Mouse (Mus musculus) lung, embryonic 16.5 days (tissue): ENCODE data around the gene Serpina16. TPM values are rescaled to one million over a fixed set of nuclear protein-coding genes. Genes with fewer than 3 reads are reported as not detected.
A peak's percentile ranks its signal among the peaks of the same experiment; 100 is the strongest.
"Not testable (repeated sequence)": the region's sequence is repeated elsewhere in the genome, so short reads cannot be mapped to it uniquely, and the experiment has no call there.

Source experiments
- ATAC-seq: fragments of 200-750 bp; cut with Nextera tagmentation; 2 replicates; pipeline ENCODE4 v1.8.0; 2017; ENCODE audit warnings: low read depth, mild to moderate bottlenecking, moderate library complexity
- H3K27ac ChIP-seq: fragments of 300-500 bp; sonication (generic); 2 replicates; pipeline ENCODE4 v1.5.1; 2014; ENCODE audit warnings: mild to moderate bottlenecking, control low read depth, low read length
- H3K27me3 ChIP-seq: fragments of 300-500 bp; sonication (generic); 2 replicates; pipeline ENCODE4 v1.6.1; 2014; ENCODE audit warnings: low read depth, low read length, mixed read lengths; ENCODE audit not compliant: control insufficient read depth, insufficient read depth
- H3K36me3 ChIP-seq: fragments of 300-500 bp; sonication (generic); 2 replicates; pipeline ENCODE4 v1.6.1; 2014; ENCODE audit warnings: low read length; ENCODE audit not compliant: control insufficient read depth, insufficient read depth
- H3K4me1 ChIP-seq: fragments of 300-500 bp; sonication (generic); replicated peaks from 2 replicates; pipeline ENCODE4 v1.6.1; 2014; ENCODE audit warnings: low read length, mixed read lengths; ENCODE audit not compliant: control insufficient read depth, insufficient read depth
- H3K4me2 ChIP-seq: fragments of 300-500 bp; sonication (generic); 2 replicates; pipeline ENCODE4 v1.6.1; 2014; ENCODE audit warnings: low read depth, low read length, control low read depth
- H3K4me3 ChIP-seq: fragments of 300-500 bp; sonication (generic); 2 replicates; pipeline ENCODE4 v1.5.1; 2014; ENCODE audit warnings: mild to moderate bottlenecking, low read length, control low read depth
- H3K9ac ChIP-seq: fragments of 300-500 bp; sonication (generic); 2 replicates; pipeline ENCODE4 v1.6.1; 2014; ENCODE audit warnings: low read length, control low read depth
- H3K9me3 ChIP-seq: fragments of 300-500 bp; sonication (generic); 2 replicates; pipeline ENCODE4 v1.6.1; 2016; ENCODE audit warnings: low read length; ENCODE audit not compliant: control insufficient read depth
- WGBS: fragments of 180-500 bp; shearing (Covaris S2); extraction: QIAGEN DNeasy Blood & Tissue Kit; methylation state at CpG from one replicate; pipeline ENCODE4 v1.1.7; 2014; 5-methylcytosine and 5-hydroxymethylcytosine counted together
- polyA plus RNA-seq: library from polyadenylated mRNA; unstranded; fragments of >200 nt; fragmentation: Nextera tagmentation; extraction: Ambion mirVana; gene quantifications from 2 replicates; pipeline ENCODE4 v1.2.1, GENCODE M21; 2015

Gene Serpina16
- polyA plus RNA-seq, 1 experiment from 2014 or later = not detected

DNA sequence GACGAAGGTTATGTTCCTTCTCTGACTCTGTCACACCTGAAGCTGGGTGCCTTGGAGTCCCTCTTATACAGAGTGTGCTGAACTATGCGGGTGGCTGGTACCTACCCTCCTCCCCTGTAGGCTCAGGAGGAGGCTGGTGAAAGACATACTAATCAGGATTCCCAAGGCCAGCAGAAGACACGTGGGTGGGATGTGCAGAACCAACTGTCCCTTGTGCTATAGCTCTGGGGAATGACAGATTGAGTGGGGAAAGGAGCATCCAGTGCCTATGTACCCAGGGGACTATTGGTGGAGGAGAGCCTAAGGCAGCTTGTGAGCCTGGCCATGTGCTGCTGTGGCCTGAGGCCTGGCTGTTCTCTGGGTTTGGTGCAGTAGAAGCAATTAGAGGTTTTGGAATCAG is 10.1 kb upstream of the Serpina16 start:
- 75% methylated on average over 3 of the region's 3 CpGs for WGBS

GRCm38 (mm10) chr12:103685386-103685785 is 9.4 kb upstream of the Serpina16 start:
- Histone ChIP-seq H3K27me3 (no peaks in the 10 kb centered on the region), H3K4me1 (no peaks in the 10 kb centered on the region), H3K9me3 (no peaks in the 10 kb centered on the region), H3K4me2 (no peak overlapping the region), H3K27ac (no peak overlapping the region), H3K4me3 (no peak overlapping the region), H3K9ac (no peak overlapping the region), H3K36me3 (no peaks in the 10 kb centered on the region)
- no peak for ATAC-seq
- 37% methylated on average over 3 of the region's 3 CpGs for WGBS

More for the DNA sequence above, 10.1 kb upstream of the Serpina16 start:
- H3K9ac ChIP-seq = no peak overlapping the region
- no peaks in the 10 kb centered on the region for H3K27me3 ChIP-seq
- no peak for ATAC-seq
- H3K4me3 ChIP-seq = no peak overlapping the region
- H3K9me3 ChIP-seq = no peaks in the 10 kb centered on the region
- H3K4me2 ChIP-seq = no peak overlapping the region
- H3K27ac ChIP-seq = no peak overlapping the region
- no peaks in the 10 kb centered on the region for H3K36me3 ChIP-seq
- no peaks in the 10 kb centered on the region for H3K4me1 ChIP-seq

DNA sequence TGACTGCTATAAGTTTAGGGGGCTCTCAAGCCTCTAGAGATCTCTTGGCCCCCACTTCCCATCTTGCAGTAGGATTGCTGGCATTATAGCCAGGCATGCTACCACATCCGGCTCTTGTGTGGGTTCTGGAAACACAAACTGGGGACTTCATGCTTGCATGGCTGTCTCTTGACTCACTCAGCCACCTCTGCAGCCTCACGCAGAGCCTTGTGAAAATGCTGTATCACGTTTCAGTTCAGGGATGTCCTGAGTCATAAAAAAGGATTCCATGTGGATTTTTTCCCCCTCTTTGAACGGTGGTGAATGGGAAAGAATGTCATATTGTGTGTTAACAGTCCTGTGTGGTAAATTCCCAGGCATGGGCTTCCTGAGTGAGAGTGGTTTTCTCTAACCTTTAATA is 7.8 kb upstream of the Serpina16 start:
- no peaks in the 10 kb centered on the region for H3K36me3 ChIP-seq
- H3K4me1 ChIP-seq = no peaks in the 10 kb centered on the region
- H3K9ac ChIP-seq = no peak overlapping the region
- WGBS = 24% methylated on average over 4 of the region's 4 CpGs
- H3K4me2 ChIP-seq = no peak overlapping the region
- H3K27me3 ChIP-seq = no peaks in the 10 kb centered on the region
- no peak for ATAC-seq
- H3K4me3 ChIP-seq = no peak overlapping the region
- no peaks in the 10 kb centered on the region for H3K9me3 ChIP-seq
- H3K27ac ChIP-seq = no peak overlapping the region

DNA sequence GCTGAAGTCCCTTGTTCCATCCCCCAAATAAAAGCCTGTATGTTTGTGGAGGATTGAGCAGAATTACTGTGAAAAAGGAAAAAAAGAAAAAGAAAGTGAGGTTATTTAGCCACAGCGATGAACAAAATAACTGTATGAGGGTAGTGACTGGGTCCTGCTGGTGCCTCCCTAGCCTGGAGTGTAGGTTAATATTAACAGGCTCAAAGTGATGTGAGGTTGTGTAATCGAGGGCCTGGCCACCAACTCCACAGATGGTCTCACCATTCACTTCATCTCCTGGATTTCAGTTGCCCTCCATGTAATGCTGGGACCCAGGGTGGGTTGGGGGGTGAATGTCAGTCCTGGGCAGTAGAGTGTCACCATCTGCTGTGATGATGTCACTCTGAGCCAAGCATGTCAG is 5.8 kb upstream of the Serpina16 start:
- Histone ChIP-seq H3K4me3 (no peak overlapping the region), H3K4me2 (no peak overlapping the region), H3K9me3 (no peaks in the 10 kb centered on the region), H3K9ac (no peak overlapping the region), H3K27me3 (no peaks in the 10 kb centered on the region), H3K27ac (no peak overlapping the region), H3K36me3 (no peaks in the 10 kb centered on the region), H3K4me1 (no peaks in the 10 kb centered on the region)
- WGBS = 39% methylated on average over 2 of the region's 2 CpGs
- peak; percentile 47; the same call in 1 of the 2 replicates for ATAC-seq

- H3K27ac ChIP-seq = no peak overlapping the region
- WGBS = 69% methylated on average over 2 of the region's 2 CpGs
Measured at GRCm38 (mm10) chr12:103681169-103681568, 5.2 kb upstream of the Serpina16 start.

GRCm38 (mm10) chr12:103679853-103680252 is 3.9 kb upstream of the Serpina16 start:
- not testable (repeated sequence) for H3K27ac ChIP-seq, H3K4me1 ChIP-seq, H3K4me3 ChIP-seq, H3K9ac ChIP-seq, H3K4me2 ChIP-seq, H3K9me3 ChIP-seq, H3K27me3 ChIP-seq, ATAC-seq, H3K36me3 ChIP-seq
- WGBS = 92% methylated on average over 1 of the region's 1 CpGs

More at GRCm38 (mm10) chr12:103681169-103681568, 5.2 kb upstream of the Serpina16 start:
- Histone ChIP-seq H3K4me1 (no peaks in the 10 kb centered on the region), H3K9me3 (no peaks in the 10 kb centered on the region), H3K9ac (no peak overlapping the region), H3K4me2 (no peak overlapping the region), H3K27me3 (no peaks in the 10 kb centered on the region), H3K4me3 (no peak overlapping the region), H3K36me3 (no peaks in the 10 kb centered on the region)
- no peak for ATAC-seq

GRCm38 (mm10) chr12:103673179-103673578 is 2.8 kb downstream of the Serpina16 start:
- no peak overlapping the region for H3K4me2 ChIP-seq
- no peaks in the 10 kb centered on the region for H3K27me3 ChIP-seq
- peak; percentile 52 for ATAC-seq
- no peak overlapping the region for H3K27ac ChIP-seq
- 34% methylated on average over 2 of the region's 2 CpGs for WGBS
- H3K9ac ChIP-seq = no peak overlapping the region
- H3K4me3 ChIP-seq = no peak overlapping the region
- no peaks in the 10 kb centered on the region for H3K9me3 ChIP-seq
- H3K4me1 ChIP-seq = peaks cover 14% of the 10 kb centered on the region
- no peaks in the 10 kb centered on the region for H3K36me3 ChIP-seq

DNA sequence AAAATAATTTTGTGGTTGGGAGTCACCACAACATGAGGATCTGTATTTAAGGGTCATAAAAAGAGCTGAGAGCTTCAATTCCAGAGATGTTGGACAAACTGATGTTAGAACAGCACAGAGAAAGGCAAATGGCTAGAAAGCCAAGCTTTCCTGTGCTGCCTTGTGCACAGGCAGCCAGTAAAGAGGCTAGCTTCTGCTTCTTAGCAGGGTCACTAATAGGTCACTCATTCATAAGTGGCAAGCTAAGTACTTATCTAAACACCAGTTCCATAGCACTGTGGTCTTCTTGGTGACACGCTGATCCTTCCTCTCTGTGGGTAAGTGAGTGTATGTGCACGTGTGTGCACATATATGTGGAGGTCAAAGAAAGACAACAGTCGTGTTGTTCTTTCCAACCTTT is 4.5 kb downstream of the Serpina16 start:
- Histone ChIP-seq H3K4me3 (no peak overlapping the region), H3K9me3 (no peaks in the 10 kb centered on the region), H3K27me3 (no peaks in the 10 kb centered on the region), H3K36me3 (no peaks in the 10 kb centered on the region), H3K9ac (no peak overlapping the region), H3K4me2 (no peak overlapping the region), H3K27ac (peak overlapping the region; percentile 87), H3K4me1 (peaks cover 14% of the 10 kb centered on the region)
- 34% methylated on average over 3 of the region's 3 CpGs for WGBS
- peak; percentile 61; the same call in 1 of the 2 replicates for ATAC-seq

GRCm38 (mm10) chr12:103670964-103671363 is 5.0 kb downstream of the Serpina16 start:
- Histone ChIP-seq H3K9ac (no peak overlapping the region), H3K9me3 (no peaks in the 10 kb centered on the region), H3K27ac (peak overlapping the region; percentile 87), H3K4me1 (peaks cover 14% of the 10 kb centered on the region), H3K27me3 (no peaks in the 10 kb centered on the region), H3K4me3 (no peak overlapping the region), H3K4me2 (no peak overlapping the region), H3K36me3 (no peaks in the 10 kb centered on the region)
- ATAC-seq = peak; percentile 87
- 19% methylated on average over 2 of the region's 2 CpGs for WGBS

DNA sequence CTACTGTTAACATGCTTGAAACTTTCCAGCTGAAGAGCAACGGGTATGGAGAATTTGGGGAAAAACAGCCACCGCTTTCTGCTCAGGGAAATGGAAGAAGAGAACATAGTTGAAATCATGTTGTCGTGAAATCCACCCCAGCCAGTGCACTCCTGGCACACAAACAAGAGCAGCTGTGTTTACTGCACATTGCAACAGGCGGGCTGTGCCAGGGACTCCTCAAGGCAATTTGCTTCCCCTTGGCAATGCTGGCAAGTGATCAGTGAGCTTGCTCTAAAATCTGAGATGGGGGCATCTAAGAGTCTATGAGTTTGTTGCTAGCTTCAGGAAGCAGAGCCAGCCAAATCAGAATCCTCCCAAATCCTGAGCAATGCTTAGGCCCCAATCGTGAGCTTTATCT is 5.6 kb downstream of the Serpina16 start:
- Histone ChIP-seq H3K36me3 (no peaks in the 10 kb centered on the region), H3K4me1 (peaks cover 14% of the 10 kb centered on the region), H3K27ac (peak overlapping the region; percentile 87), H3K9me3 (no peaks in the 10 kb centered on the region), H3K27me3 (no peaks in the 10 kb centered on the region), H3K4me2 (no peak overlapping the region), H3K9ac (no peak overlapping the region), H3K4me3 (no peak overlapping the region)
- WGBS = 60% methylated on average over 5 of the region's 5 CpGs
- ATAC-seq = no peak
